Mouse (Mus musculus): ENCODE results near the gene Thrap3.
"Not testable (repeated sequence)": the region's sequence is repeated elsewhere in the genome, so short reads cannot be mapped to it uniquely, and the experiment has no call there.

DNA sequence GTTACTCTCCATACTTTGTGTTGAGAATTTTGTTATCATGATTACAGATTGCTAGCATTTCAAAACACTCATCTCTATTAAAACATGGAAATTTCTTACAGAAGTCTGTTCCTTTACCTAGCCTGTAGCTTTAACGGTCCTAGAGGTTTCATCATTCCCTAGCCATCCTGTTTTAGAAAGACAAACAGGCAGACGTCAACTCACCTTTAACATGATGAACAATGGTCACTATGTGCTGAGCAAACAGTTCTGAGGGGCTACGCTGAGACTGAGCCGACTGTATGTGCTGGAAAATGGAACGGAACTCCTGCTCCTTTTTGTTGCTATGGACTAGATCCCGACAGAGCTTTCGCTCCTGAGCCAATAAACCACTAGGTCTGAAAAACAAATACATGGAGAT, 26.6 kb downstream of the Thrap3 start:
- not testable (repeated sequence) for TF ChIP-seq CTCF (IDR thresholded peaks at IDR 0.05; ENCODE audit: control insufficient read depth, insufficient read depth, low read length); POLR2A (IDR thresholded peaks at IDR 0.05; ENCODE audit: borderline replicate concordance, control insufficient read depth, low read depth, low read length)

All from bone marrow, adult 2 months (tissue).